8 mouse cellular contexts compared by ENCODE assay signal in the genomic region with DNA sequence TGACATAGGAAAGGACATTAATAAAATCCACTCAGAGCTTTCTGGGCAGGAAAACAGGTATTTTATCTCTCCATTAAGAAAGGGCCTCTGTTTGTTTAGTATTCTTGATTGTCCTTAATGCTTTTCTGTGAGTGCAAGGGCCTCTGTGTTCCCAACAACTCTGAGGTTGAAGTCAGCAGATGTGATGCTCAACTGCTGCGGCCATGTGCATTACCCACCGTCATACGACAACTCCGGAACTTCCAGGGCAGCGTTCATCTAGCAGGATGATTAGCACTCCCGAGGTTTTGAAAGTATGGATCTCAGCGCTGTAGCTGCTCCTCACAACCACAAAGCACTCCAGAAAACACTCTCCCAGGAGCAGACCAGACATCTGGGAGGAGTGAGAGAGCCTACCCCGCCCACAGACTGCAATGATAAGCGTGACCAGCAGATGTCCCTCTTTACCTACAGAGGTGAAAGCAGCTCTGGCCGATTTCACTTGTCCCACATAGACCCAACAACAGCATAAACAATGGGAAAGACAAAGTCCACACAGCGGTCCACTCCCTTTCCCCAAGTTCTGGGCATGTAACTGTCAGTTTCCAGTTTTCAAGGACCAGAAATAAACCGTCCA.
DNase-seq lines count a peak whose midpoint lies in the region; ATAC-seq lines count a peak whose summit lies in the region.

No protein-coding gene starts in this region.

- no peak overlapping the region for H3K4me2 ChIP-seq in forebrain, embryonic 11.5 days (ENCODE audit: low read depth, low read length, severe bottlenecking)
- H3K4me2 ChIP-seq in heart, embryonic 16.5 days (ENCODE audit: low read depth, low read length) = peak overlapping the region; percentile 49
- no peak overlapping the region for H3K4me2 ChIP-seq in liver, embryonic 13.5 days
- no peak overlapping the region for H3K4me2 ChIP-seq in neural tube, embryonic 11.5 days (ENCODE audit: low read depth)
- H3K4me2 ChIP-seq in stomach, embryonic 16.5 days (ENCODE audit: low read depth, low read length) = peak overlapping the region; percentile 45

- no peak overlapping the region for H3K27ac ChIP-seq in forebrain, embryonic 11.5 days (ENCODE audit: low read depth, low read length)
- H3K27ac ChIP-seq in heart, embryonic 16.5 days (ENCODE audit: low read length) = no peak overlapping the region
- no peak overlapping the region for H3K27ac ChIP-seq in liver, embryonic 13.5 days
- no peak overlapping the region for H3K27ac ChIP-seq in neural tube, embryonic 11.5 days (ENCODE audit: low read depth, low read length)
- no peak overlapping the region for H3K27ac ChIP-seq in stomach, embryonic 16.5 days (ENCODE audit: low read length)

- peak; percentile 85 for ATAC-seq in forebrain, embryonic 11.5 days (replicated peaks; ENCODE audit: low FRiP score)
- peak; percentile 49 for ATAC-seq in heart, embryonic 16.5 days (replicated peaks; ENCODE audit: extremely low read depth, insufficient read depth, low FRiP score)
- peak; percentile 55; the same call in 1 of the 2 replicates for ATAC-seq in liver, embryonic 13.5 days (ENCODE audit: low read depth)
- ATAC-seq in neural tube, embryonic 11.5 days (ENCODE audit: insufficient read depth, low FRiP score, low TSS enrichment) = peak; percentile 86
- ATAC-seq in stomach, embryonic 16.5 days (ENCODE audit: insufficient read depth, low FRiP score) = peak; percentile 69; the same call in 1 of the 2 replicates

- H3K4me1 ChIP-seq in forebrain, embryonic 11.5 days (replicated peaks; ENCODE audit: control insufficient read depth, insufficient read depth, low read length) = no peaks in the 10 kb centered on the region
- peaks cover 2% of the 10 kb centered on the region; the same call in 1 of the 2 replicates for H3K4me1 ChIP-seq in heart, embryonic 16.5 days (ENCODE audit: control insufficient read depth, insufficient read depth, low read length)
- no peaks in the 10 kb centered on the region for H3K4me1 ChIP-seq in liver, embryonic 13.5 days (replicated peaks)
- H3K4me1 ChIP-seq in neural tube, embryonic 11.5 days (ENCODE audit: control insufficient read depth, insufficient read depth, low read length) = no peaks in the 10 kb centered on the region
- no peaks in the 10 kb centered on the region for H3K4me1 ChIP-seq in stomach, embryonic 16.5 days (ENCODE audit: control insufficient read depth, insufficient read depth, low read length)

- H3K9me3 ChIP-seq in forebrain, embryonic 11.5 days (ENCODE audit: control insufficient read depth, low read length) = no peaks in the 10 kb centered on the region
- no peaks in the 10 kb centered on the region for H3K9me3 ChIP-seq in heart, embryonic 16.5 days (replicated peaks; ENCODE audit: control insufficient read depth, low read length)
- H3K9me3 ChIP-seq in liver, embryonic 13.5 days (replicated peaks) = no peaks in the 10 kb centered on the region
- H3K9me3 ChIP-seq in neural tube, embryonic 11.5 days (ENCODE audit: control insufficient read depth, low read length) = no peaks in the 10 kb centered on the region
- H3K9me3 ChIP-seq in stomach, embryonic 16.5 days (replicated peaks; ENCODE audit: control insufficient read depth, low read length) = no peaks in the 10 kb centered on the region

- peak; percentile 36 to 56 for DNase-seq in CD8-positive naive resting alpha-beta T cell, adult 2 months (ENCODE audit: low read depth in 2 of 2, low spot score in 2 of 2)
- DNase-seq in c-Kit-positive CD71-negative TER-119-negative erythroid progenitor cells, embryonic 14.5 days (ENCODE audit: low read depth) = peak; percentile 63
- peak; percentile 85 for DNase-seq in forebrain, embryonic 11.5 days (ENCODE audit: low spot score)
- DNase-seq in kidney, postnatal 25 days = peak; percentile 68 to 87
- peak; percentile 39 for DNase-seq in liver, embryonic 13.5 days
- DNase-seq in neural tube, embryonic 11.5 days (ENCODE audit: low spot score) = peak; percentile 82

- H3K4me3 ChIP-seq in forebrain, embryonic 11.5 days (ENCODE audit: low read depth, low read length) = no peak overlapping the region
- H3K4me3 ChIP-seq in heart, embryonic 16.5 days (ENCODE audit: low read length) = peak overlapping the region; percentile 25
- H3K4me3 ChIP-seq in liver, embryonic 13.5 days (replicated peaks) = no peak overlapping the region
- H3K4me3 ChIP-seq in neural tube, embryonic 11.5 days (ENCODE audit: low read depth, low read length) = no peak overlapping the region
- H3K4me3 ChIP-seq in stomach, embryonic 16.5 days (replicated peaks; ENCODE audit: low read length) = peak overlapping the region; percentile 19; the same call in 1 of the 2 replicates

- H3K36me3 ChIP-seq in forebrain, embryonic 11.5 days (ENCODE audit: control insufficient read depth, insufficient read depth, low read length) = no peaks in the 10 kb centered on the region
- no peaks in the 10 kb centered on the region for H3K36me3 ChIP-seq in heart, embryonic 16.5 days (ENCODE audit: control insufficient read depth, insufficient read depth)
- no peaks in the 10 kb centered on the region for H3K36me3 ChIP-seq in liver, embryonic 13.5 days
- H3K36me3 ChIP-seq in neural tube, embryonic 11.5 days (ENCODE audit: control insufficient read depth, insufficient read depth, low read length) = no peaks in the 10 kb centered on the region
- H3K36me3 ChIP-seq in stomach, embryonic 16.5 days (ENCODE audit: control insufficient read depth, insufficient read depth, low read length) = no peaks in the 10 kb centered on the region

- 22% methylated on average over 12 of the region's 12 CpGs for WGBS in forebrain, embryonic 11.5 days
- WGBS in heart, embryonic 16.5 days = 18% methylated on average over 12 of the region's 12 CpGs
- 19% methylated on average over 12 of the region's 12 CpGs for WGBS in liver, embryonic 13.5 days (ENCODE audit: insufficient replicate concordance)
- WGBS in neural tube, embryonic 11.5 days = 19% methylated on average over 12 of the region's 12 CpGs
- WGBS in stomach, embryonic 16.5 days = 13% methylated on average over 12 of the region's 12 CpGs

- H3K9ac ChIP-seq in forebrain, embryonic 11.5 days (ENCODE audit: low read length) = no peak overlapping the region
- H3K9ac ChIP-seq in heart, embryonic 16.5 days (ENCODE audit: low read length) = no peak overlapping the region
- no peak overlapping the region for H3K9ac ChIP-seq in liver, embryonic 13.5 days
- no peak overlapping the region for H3K9ac ChIP-seq in neural tube, embryonic 11.5 days (ENCODE audit: low read length)
- no peak overlapping the region; the same call in 1 of the 2 replicates for H3K9ac ChIP-seq in stomach, embryonic 16.5 days (ENCODE audit: low read length)

- no peaks in the 10 kb centered on the region for H3K27me3 ChIP-seq in forebrain, embryonic 11.5 days (ENCODE audit: control insufficient read depth, insufficient read depth, low read length)
- H3K27me3 ChIP-seq in heart, embryonic 16.5 days (ENCODE audit: control insufficient read depth, insufficient read depth, low read length) = no peaks in the 10 kb centered on the region
- H3K27me3 ChIP-seq in liver, embryonic 13.5 days = no peaks in the 10 kb centered on the region
- H3K27me3 ChIP-seq in neural tube, embryonic 11.5 days (ENCODE audit: control insufficient read depth, insufficient read depth, low read length) = no peaks in the 10 kb centered on the region
- no peaks in the 10 kb centered on the region for H3K27me3 ChIP-seq in stomach, embryonic 16.5 days (ENCODE audit: control insufficient read depth, insufficient read depth, low read length)

Comparison
In these comparisons a context has a peak if more than half of its experiments do, and no peak if none do; other contexts are left out.
1. H3K4me2 ChIP-seq: peak in heart, embryonic 16.5 days (single experiment) and stomach, embryonic 16.5 days (single experiment); none in forebrain, embryonic 11.5 days (single experiment), liver, embryonic 13.5 days (single experiment) and neural tube, embryonic 11.5 days (single experiment).
2. H3K4me3 ChIP-seq: peak in heart, embryonic 16.5 days (single experiment) and stomach, embryonic 16.5 days (single experiment); none in forebrain, embryonic 11.5 days (single experiment), liver, embryonic 13.5 days (single experiment) and neural tube, embryonic 11.5 days (single experiment).
3. Peak in every context shown above with its lines, with median percentiles within 50 percentile points of each other: DNase-seq and ATAC-seq.